Mouse (Mus musculus): ENCODE data around the gene Lrrfip2. TPM values are rescaled to one million over a fixed set of nuclear protein-coding genes. Genes with fewer than 3 reads are reported as not detected.

The Lrrfip2 gene
- 1,000 to 10,000 TPM in 3 of 26 experiments, 100 to 1,000 TPM in 23; 125 to 1,240 (median 267) TPM for total RNA-seq (2018; cell fraction: chromatin; rRNA removed)
- 10 to 100 TPM; 33.5 to 87.4 (median 42.4) TPM for total RNA-seq (2018; cell fraction: cytosol; rRNA removed)
- 100 to 1,000 TPM in 19 of 26 experiments, 10 to 100 TPM in 7; 62.8 to 669 (median 140) TPM for total RNA-seq (2018; cell fraction: nucleus; rRNA removed)
- 36.3 to 65.4 TPM (median 49.8 TPM) in 3 replicates for polyA plus RNA-seq (2018)

- Histone ChIP-seq H3K36me3 (ENCODE audit: inconsistent target) (peaks cover 4% of the 10 kb centered on the region; the same call in 1 of the 2 replicates), H3K27ac (peak within 1 kb of the TSS; percentile 79), H3K79me2 (ENCODE audit: inconsistent target) (peaks cover 30% of the 10 kb centered on the region), H3K4me3 (ENCODE audit: inconsistent target) (peak within 1 kb of the TSS; percentile 65)
- WGBS (ENCODE audit: missing documents), result 55% methylated on average over 13 of the region's 14 CpGs
Measured at GRCm38 (mm10) chr9:111117126-111117642, at the start of gene Lrrfip2. Gene Lrrfip2, plus strand, starts transcription at chr9:111117592.

DNA sequence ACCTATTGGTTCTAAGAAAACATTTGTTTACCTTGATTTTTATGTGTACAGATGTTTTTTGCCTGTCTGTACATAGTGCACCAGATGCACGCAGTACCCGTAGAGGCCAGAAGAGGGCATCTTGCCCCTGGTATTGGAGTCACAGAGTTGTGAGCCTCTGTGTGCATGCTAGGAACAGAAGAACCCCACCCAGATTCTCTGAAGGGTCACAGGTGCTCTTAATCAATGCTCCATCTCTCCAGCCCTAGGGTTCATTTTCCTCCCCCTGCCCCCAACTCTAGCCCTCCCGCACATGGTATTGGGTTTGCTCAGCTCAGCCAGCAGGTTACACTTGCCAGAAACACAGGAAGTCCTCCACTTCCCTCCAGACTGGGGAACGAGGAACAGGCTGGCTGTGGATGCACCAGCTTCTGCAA lies 46.8 kb upstream of the Lrrfip2 start:
- 14% methylated on average over 4 of the region's 4 CpGs for WGBS (ENCODE audit: missing documents)
- Histone ChIP-seq H3K36me3 (ENCODE audit: inconsistent target) (no peaks in the 10 kb centered on the region), H3K27ac (no peak overlapping the region), H3K4me3 (ENCODE audit: inconsistent target) (no peak overlapping the region), H3K79me2 (ENCODE audit: inconsistent target) (no peaks in the 10 kb centered on the region)

GRCm38 (mm10) chr9:111072175-111072574 lies 45.2 kb upstream of the Lrrfip2 start:
- Histone ChIP-seq H3K79me2 (ENCODE audit: inconsistent target) (no peaks in the 10 kb centered on the region), H3K36me3 (ENCODE audit: inconsistent target) (no peaks in the 10 kb centered on the region), H3K4me3 (ENCODE audit: inconsistent target) (no peak overlapping the region), H3K27ac (no peak overlapping the region)
- WGBS (ENCODE audit: missing documents), result 26% methylated on average over 7 of the region's 7 CpGs

DNA sequence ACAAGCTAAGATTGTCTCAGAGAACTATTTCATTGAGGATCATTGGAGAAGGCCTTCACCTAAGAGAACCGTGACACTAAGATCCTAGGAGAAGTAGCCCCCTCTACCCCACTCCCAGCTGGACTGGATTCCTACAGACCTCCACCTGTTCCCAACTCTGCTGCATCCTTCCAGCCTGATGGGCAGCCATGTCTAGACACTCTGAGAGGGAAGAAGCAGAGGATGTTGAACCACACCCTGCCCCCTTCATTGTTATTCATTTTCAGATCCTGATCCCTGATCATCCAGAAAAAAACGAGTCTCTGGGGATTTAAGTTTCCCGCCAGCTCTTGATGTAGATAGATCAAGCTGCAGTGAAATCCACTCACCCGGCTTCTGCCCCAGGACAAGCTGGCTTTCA lies 44.4 kb upstream of the Lrrfip2 start:
- Histone ChIP-seq H3K4me3 (ENCODE audit: inconsistent target) (no peak overlapping the region), H3K27ac (no peak overlapping the region)
- WGBS (ENCODE audit: missing documents), result 93% methylated on average over 4 of the region's 4 CpGs

DNA sequence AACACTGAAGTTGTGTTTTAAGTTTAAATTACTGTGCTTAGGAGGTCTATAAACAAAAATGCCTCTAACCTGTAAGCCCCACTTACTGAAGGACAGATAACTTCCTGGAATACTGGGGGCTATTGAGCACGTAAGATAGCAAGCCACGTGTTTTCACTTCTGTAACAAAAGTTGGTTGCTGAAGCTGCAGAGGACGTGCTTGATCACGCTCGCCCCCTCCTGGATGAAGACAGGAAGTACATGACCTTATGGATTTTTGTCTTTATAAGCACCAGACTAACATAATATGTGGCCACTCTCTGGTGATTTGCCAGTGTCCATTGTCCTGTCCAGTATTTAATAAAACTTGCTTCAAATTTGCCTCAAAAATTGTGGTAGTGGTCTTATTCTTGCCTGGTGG lies 39.6 kb upstream of the Lrrfip2 start:
- Histone ChIP-seq H3K4me3 (ENCODE audit: inconsistent target) (no peak overlapping the region), H3K36me3 (ENCODE audit: inconsistent target) (no peaks in the 10 kb centered on the region), H3K27ac (no peak overlapping the region), H3K79me2 (ENCODE audit: inconsistent target) (no peaks in the 10 kb centered on the region)
- WGBS (ENCODE audit: missing documents), result 79% methylated on average over 5 of the region's 5 CpGs

More for the DNA sequence above, 44.4 kb upstream of the Lrrfip2 start:
- no peaks in the 10 kb centered on the region for H3K79me2 ChIP-seq (ENCODE audit: inconsistent target)
- no peaks in the 10 kb centered on the region for H3K36me3 ChIP-seq (ENCODE audit: inconsistent target)

DNA sequence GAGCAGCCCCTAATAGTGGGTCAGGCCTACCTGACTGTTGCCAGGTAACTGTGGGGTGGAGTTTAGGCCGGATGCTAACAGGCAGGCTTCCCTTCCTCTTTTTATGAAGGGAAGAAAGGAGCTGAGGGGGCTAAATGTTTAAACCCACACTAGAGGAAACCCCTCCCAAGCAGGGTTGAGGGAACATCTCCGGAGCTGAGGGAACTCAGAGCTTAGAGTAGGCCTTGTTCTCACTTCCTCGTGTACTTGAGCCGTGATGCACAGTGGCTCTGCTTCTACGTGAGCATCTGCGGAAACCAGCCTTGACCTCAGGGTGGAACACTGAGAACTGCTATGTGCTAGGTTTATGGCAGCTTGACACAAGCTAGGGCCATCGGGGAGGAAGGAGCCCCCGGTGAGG lies 36.6 kb upstream of the Lrrfip2 start:
- 33% methylated on average over 8 of the region's 8 CpGs for WGBS (ENCODE audit: missing documents)
- no peak overlapping the region for H3K27ac ChIP-seq
- H3K4me3 ChIP-seq (ENCODE audit: inconsistent target), result no peak overlapping the region
- no peaks in the 10 kb centered on the region for H3K36me3 ChIP-seq (ENCODE audit: inconsistent target)
- no peaks in the 10 kb centered on the region for H3K79me2 ChIP-seq (ENCODE audit: inconsistent target)

- 93% methylated on average over 5 of the region's 5 CpGs for WGBS (ENCODE audit: missing documents)
- no peaks in the 10 kb centered on the region for H3K79me2 ChIP-seq (ENCODE audit: inconsistent target)
- H3K4me3 ChIP-seq (ENCODE audit: inconsistent target), result no peak overlapping the region
- H3K36me3 ChIP-seq (ENCODE audit: inconsistent target), result no peaks in the 10 kb centered on the region
- no peak overlapping the region for H3K27ac ChIP-seq
Measured at GRCm38 (mm10) chr9:111081765-111082164, 35.6 kb upstream of the Lrrfip2 start.

- 0 out of 2 replicates have a peak overlapping the region, but pooled peaks have one; percentile 12 for H3K27ac ChIP-seq
- H3K79me2 ChIP-seq (ENCODE audit: inconsistent target), result no peaks in the 10 kb centered on the region
- WGBS (ENCODE audit: missing documents), result 61% methylated on average over 4 of the region's 4 CpGs
- no peaks in the 10 kb centered on the region for H3K36me3 ChIP-seq (ENCODE audit: inconsistent target)
- no peak overlapping the region for H3K4me3 ChIP-seq (ENCODE audit: inconsistent target)
Measured at GRCm38 (mm10) chr9:111085329-111085728, 32.1 kb upstream of the Lrrfip2 start.

- WGBS (ENCODE audit: missing documents), result 46% methylated on average over 4 of the region's 6 CpGs
- Histone ChIP-seq H3K27ac (peak overlapping the region; percentile 12; the same call in 1 of the 2 replicates), H3K79me2 (ENCODE audit: inconsistent target) (no peaks in the 10 kb centered on the region), H3K4me3 (ENCODE audit: inconsistent target) (no peak overlapping the region), H3K36me3 (ENCODE audit: inconsistent target) (no peaks in the 10 kb centered on the region)
Measured at GRCm38 (mm10) chr9:111086137-111086536, 31.3 kb upstream of the Lrrfip2 start.

DNA sequence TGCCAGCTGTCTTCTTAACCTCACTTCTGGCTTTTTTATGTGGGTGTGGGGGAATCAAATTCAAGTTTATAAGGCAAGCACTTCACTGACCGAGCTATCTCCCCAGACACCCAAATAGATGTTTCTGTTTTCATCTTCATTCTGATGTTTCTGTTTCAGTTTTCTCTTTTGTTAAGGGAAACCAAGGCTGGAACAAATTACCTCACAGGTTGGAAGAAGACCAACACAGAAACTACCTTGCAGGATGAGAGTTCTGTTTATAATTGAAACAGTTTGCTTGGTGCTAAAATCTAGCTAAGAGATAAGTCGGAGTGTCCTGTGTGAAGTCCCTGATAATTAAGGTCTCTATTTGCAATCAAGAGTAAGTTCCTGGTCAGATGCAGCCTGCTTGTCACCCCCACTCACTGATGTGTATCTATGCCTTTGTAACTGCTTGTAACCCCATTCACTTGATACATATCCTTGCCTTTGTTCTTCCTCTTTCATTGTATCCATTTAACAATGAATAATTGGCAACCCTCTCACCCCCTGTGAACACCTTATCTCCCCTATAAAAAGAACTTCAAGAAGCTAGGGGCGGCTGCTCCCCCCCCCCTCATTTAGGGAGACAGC lies 30.3 kb upstream of the Lrrfip2 start:
- Histone ChIP-seq H3K79me2 (ENCODE audit: inconsistent target) (no peaks in the 10 kb centered on the region), H3K27ac (no peak overlapping the region), H3K4me3 (ENCODE audit: inconsistent target) (no peak overlapping the region), H3K36me3 (ENCODE audit: inconsistent target) (no peaks in the 10 kb centered on the region)
- WGBS (ENCODE audit: missing documents), result 87% methylated on average over 3 of the region's 3 CpGs

GRCm38 (mm10) chr9:111087960-111088359 lies 29.4 kb upstream of the Lrrfip2 start:
- Histone ChIP-seq H3K4me3 (ENCODE audit: inconsistent target) (no peak overlapping the region), H3K27ac (no peak overlapping the region), H3K36me3 (ENCODE audit: inconsistent target) (no peaks in the 10 kb centered on the region), H3K79me2 (ENCODE audit: inconsistent target) (no peaks in the 10 kb centered on the region)
- 70% methylated on average over 3 of the region's 5 CpGs for WGBS (ENCODE audit: missing documents)

DNA sequence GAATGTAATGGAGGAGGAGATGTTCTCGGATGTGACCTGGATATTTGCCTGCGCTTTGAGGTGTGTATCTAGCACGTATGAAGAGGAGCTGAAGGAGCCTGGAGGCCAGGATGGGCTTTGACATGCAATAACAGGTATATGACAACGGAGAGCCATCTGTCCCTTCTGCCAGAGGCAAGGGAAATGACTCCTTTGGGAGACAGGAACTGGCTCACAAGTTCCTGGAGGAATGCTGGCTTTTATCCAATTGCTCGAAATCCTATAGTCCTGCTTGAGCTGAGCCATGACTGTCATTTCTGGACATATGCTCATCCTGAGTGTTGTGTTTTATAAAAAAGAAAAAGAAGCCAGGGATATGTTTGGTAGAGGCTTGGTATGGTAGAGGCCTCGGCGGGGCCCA lies 28.5 kb upstream of the Lrrfip2 start:
- no peaks in the 10 kb centered on the region for H3K36me3 ChIP-seq (ENCODE audit: inconsistent target)
- 89% methylated on average over 7 of the region's 7 CpGs for WGBS (ENCODE audit: missing documents)
- H3K79me2 ChIP-seq (ENCODE audit: inconsistent target), result no peaks in the 10 kb centered on the region
- H3K27ac ChIP-seq, result no peak overlapping the region
- no peak overlapping the region for H3K4me3 ChIP-seq (ENCODE audit: inconsistent target)

GRCm38 (mm10) chr9:111092657-111093056 lies 24.7 kb upstream of the Lrrfip2 start:
- WGBS (ENCODE audit: missing documents), result 79% methylated on average over 9 of the region's 9 CpGs
- H3K27ac ChIP-seq, result no peak overlapping the region
- no peak overlapping the region for H3K4me3 ChIP-seq (ENCODE audit: inconsistent target)
- no peaks in the 10 kb centered on the region for H3K36me3 ChIP-seq (ENCODE audit: inconsistent target)
- no peaks in the 10 kb centered on the region for H3K79me2 ChIP-seq (ENCODE audit: inconsistent target)

DNA sequence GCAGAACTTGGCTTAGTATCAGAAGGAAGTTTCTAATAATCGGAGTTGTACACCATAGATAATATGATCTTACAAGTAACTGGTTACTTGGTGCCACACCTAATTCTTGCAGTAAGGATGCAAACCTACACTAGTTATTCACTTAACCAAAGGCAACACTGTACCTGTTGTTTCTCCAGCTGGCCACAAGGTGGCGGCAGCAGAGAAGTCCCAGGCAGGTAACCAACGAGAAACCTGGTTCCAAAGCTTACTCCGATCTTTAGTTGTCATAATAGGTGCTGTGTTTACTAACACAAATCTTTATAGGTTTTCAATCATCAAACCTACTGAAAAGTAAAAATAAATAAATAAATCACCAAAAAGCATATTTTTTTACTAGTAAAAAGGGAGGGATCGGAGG lies 24.3 kb upstream of the Lrrfip2 start:
- H3K4me3 ChIP-seq (ENCODE audit: inconsistent target), result no peak overlapping the region
- 22% methylated on average over 5 of the region's 5 CpGs for WGBS (ENCODE audit: missing documents)

DNA sequence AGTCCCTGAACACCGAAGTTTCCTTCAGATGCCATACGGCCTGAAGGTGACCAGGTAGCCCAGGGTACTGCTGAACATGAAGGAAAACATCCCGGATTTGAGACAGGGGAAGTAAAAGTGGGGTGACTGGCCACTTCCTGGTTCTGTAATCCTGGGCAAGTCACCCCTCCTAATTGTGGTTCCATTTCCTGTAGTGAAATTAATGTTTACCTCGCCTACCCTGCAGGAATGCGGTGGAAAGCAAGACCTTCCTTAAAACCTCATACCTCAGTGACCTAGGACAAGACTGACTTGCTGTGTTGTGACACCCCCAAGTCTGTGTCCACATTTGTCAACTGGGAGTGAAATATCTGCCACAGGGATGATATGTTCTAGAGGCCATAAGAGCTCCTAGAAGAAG lies 22.8 kb upstream of the Lrrfip2 start:
- H3K27ac ChIP-seq, result peak overlapping the region; percentile 54
- no peaks in the 10 kb centered on the region for H3K79me2 ChIP-seq (ENCODE audit: inconsistent target)
- H3K36me3 ChIP-seq (ENCODE audit: inconsistent target), result no peaks in the 10 kb centered on the region
- H3K4me3 ChIP-seq (ENCODE audit: inconsistent target), result no peak overlapping the region
- WGBS (ENCODE audit: missing documents), result 23% methylated on average over 5 of the region's 5 CpGs

More for the DNA sequence above, 24.3 kb upstream of the Lrrfip2 start:
- Histone ChIP-seq H3K27ac (no peak overlapping the region), H3K36me3 (ENCODE audit: inconsistent target) (no peaks in the 10 kb centered on the region), H3K79me2 (ENCODE audit: inconsistent target) (no peaks in the 10 kb centered on the region)

Data from macrophage (primary cell).